Mouse (Mus musculus): ENCODE measurements around the gene Polr1d. TPM values are rescaled to one million over a fixed set of nuclear protein-coding genes. Genes with fewer than 3 reads are reported as not detected.
A peak's percentile ranks its signal among the peaks of the same experiment; 100 is the strongest.

The Polr1d gene
- polyA plus RNA-seq, 1 experiment from 2014 or later, result 114 TPM

DNA sequence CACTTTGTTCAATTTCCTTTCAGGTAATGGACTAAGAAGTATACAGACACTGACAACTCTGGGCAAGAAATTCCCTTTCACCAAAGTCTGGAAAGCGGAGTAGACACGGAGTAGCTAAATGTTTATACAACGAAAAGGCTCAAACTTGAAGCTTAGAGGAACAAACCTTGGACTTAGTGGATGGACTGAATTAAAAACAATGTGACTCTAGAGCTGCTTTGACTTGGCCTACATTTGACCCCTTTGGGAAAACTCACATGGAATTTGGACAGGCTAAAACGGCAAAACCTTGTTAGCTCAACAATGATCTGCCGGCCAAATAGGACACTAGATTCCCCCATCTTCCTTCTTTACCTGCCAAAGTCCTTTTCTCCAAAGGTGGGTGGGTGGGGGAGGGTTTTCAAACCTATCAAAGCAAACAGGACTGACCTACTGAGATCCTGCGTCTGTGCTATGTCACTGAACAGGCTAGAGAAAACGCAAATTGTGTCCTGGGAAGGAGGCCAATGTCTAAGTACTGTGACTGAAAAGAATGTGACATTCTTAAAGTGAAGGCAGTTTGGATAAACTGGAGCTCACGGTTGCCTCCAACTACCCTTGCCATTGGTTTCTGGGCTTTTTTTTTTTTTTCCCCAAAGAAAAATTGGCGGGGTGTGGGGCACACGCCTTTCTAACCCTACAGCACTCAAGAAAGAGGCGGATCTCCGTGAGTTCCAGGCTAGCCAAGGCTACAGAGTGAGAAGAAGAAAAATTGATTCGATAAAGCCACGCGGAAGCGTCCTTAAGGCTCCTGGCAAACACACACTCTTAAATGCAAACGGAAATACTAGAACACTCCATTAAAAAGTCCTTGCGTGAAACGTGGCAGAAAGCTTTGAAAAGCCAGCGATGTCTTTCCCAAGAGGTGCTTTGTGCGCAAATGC lies 1.5 kb upstream of the Polr1d start:
- no peak for ATAC-seq (replicated peaks)
- Histone ChIP-seq H3K9me3 (no peaks in the 10 kb centered on the region), H3K36me3 (no peaks in the 10 kb centered on the region), H3K9ac (replicated peaks) (peak overlapping the region; percentile 61), H3K27ac (replicated peaks) (peak overlapping the region; percentile 93), H3K27me3 (no peaks in the 10 kb centered on the region), H3K4me3 (peak overlapping the region; percentile 82), H3K4me2 (replicated peaks) (peak overlapping the region; percentile 86), H3K4me1 (peaks cover 21% of the 10 kb centered on the region)
- 16% methylated on average over 21 of the region's 21 CpGs for WGBS

GRCm38 (mm10) chr5:147076026-147076798 lies 638 bp upstream of the Polr1d start, which contains the start of gene Lnx2:
Gene Lnx2 (minus strand): TSS chr5:147076586.
- ATAC-seq (replicated peaks), result peak; percentile 99
- peak within 1 kb of the TSS; percentile 73 for H3K9ac ChIP-seq (replicated peaks)
- peak within 1 kb of the TSS; percentile 82 for H3K4me3 ChIP-seq
- H3K36me3 ChIP-seq, result no peaks in the 10 kb centered on the region
- H3K27me3 ChIP-seq, result no peaks in the 10 kb centered on the region
- H3K4me1 ChIP-seq, result peaks cover 21% of the 10 kb centered on the region
- H3K27ac ChIP-seq (replicated peaks), result peak within 1 kb of the TSS; percentile 93
- no peaks in the 10 kb centered on the region for H3K9me3 ChIP-seq
- under 1% methylated on average over 65 of the region's 65 CpGs for WGBS
- H3K4me2 ChIP-seq (replicated peaks), result peak within 1 kb of the TSS; percentile 86

DNA sequence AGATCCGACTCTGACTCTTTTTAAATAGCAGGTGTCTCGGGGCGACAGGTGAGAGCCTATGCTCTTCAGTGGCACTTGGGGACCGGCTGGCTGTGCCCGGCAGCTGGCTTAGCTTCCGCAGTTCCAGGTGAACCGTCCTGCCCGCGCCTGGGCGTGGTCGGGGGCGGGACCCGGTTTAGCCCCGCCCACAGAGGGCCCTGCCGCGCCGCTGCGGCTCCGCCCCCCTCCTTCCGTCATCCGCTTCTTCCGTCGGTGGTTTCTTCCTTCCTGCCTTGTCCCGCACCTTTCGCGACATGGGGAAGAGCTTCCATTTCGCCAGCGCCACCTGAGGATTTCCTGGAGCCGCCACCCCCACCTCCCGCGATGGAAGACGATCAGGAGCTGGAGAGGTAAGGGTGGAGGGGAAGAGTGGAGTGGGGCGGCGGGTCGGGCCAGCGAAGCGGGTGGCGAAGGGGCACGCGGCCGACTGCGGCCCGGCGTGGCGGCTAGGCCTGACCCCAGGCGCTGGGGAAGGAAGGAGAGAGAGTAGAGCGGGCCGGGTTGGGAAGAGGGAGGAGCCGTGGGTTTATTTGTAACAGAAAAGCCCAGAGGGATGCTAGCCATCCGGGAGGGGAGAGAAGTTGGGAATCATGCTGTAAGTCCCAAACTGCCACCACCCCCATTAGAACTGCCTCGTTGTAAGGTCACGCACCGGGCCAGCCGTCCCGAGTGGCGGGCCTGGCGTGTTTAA lies 620 bp downstream of the Polr1d start:
- H3K4me1 ChIP-seq, result peaks cover 21% of the 10 kb centered on the region
- no peaks in the 10 kb centered on the region for H3K9me3 ChIP-seq
- ATAC-seq (replicated peaks), result peak; percentile 69
- peak overlapping the region; percentile 73 for H3K9ac ChIP-seq (replicated peaks)
- H3K36me3 ChIP-seq, result no peaks in the 10 kb centered on the region; the same call in 1 of the 2 replicates
- peak overlapping the region; percentile 86 for H3K4me2 ChIP-seq (replicated peaks)
- H3K4me3 ChIP-seq, result peak overlapping the region; percentile 82
- H3K27ac ChIP-seq (replicated peaks), result peak overlapping the region; percentile 93
- H3K27me3 ChIP-seq, result no peaks in the 10 kb centered on the region
- under 1% methylated on average over 57 of the region's 57 CpGs for WGBS

DNA sequence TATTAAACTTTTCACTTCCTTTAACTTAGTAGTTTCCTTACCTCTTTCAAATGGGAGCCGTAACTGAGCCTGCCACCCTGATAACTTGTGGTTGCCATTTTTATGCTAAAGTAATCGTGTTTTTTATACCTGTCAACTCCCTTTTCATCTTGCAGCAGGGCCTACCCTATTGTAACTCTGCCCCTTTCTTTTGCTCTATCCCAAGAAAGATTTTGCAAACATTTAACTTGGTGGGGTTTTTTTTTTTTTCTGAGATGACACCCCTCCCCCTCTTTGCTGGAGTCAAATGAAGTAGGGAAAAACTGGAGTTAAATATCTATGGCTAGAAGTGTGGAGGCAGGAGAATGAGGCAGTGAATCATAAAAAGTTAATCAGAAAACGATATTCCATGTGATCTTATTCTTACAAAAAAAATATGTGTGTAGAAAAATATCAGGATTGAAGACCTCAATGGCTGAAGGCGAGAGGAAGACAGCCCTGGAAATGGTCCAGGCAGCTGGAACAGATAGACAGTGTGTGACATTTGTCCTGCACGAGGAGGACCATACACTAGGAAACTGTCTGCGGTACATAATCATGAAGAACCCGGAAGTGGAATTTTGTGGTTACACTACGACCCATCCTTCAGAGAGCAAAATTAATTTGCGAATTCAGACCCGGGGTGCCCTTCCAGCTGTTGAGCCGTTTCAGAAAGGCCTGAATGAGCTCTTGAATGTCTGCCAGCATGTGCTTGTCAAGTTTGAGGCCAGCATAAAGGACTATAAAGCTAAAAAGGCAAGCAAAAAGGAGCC lies 1.5 kb downstream of the Polr1d start:
- Histone ChIP-seq H3K4me2 (replicated peaks) (peak overlapping the region; percentile 86), H3K27ac (replicated peaks) (no peak overlapping the region), H3K9ac (replicated peaks) (peak overlapping the region; percentile 73), H3K4me1 (peaks cover 21% of the 10 kb centered on the region), H3K27me3 (no peaks in the 10 kb centered on the region), H3K4me3 (peak overlapping the region; percentile 82), H3K36me3 (no peaks in the 10 kb centered on the region; the same call in 1 of the 2 replicates), H3K9me3 (no peaks in the 10 kb centered on the region)
- WGBS, result 40% methylated on average over 11 of the region's 11 CpGs
- no peak for ATAC-seq (replicated peaks)

DNA sequence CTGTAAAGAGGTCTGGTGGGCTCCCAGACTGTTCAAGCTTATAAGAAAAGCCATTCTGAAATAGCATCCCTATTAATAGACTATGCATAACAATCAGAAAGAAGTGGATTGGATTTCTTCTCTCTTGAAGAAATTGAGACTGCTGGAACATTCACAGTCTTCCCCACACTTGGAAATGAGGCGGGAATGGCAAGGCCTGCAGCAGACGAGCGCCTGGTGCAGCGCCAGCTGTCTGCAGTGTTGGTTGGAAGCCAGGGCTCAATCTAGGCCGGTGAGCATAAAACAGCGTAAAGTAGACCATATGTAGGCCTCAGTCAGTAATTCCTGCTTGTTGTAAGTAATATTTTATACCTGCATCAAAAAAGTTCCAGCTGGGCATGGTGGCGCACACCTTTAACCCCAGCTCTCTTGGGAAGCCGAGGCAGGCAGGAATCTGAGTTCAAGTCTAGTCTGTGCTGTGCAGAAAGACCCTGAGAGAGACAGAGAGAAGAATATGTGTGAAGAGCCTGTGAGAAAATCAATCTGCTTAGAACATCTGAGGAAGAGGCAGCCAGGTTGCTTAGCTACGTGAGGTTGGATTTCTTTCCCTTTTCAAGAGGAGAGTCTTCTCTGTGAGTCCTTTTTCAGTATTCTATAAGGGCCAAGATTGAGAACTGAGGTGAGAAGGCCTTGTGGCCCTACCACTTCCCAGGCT lies 8.5 kb downstream of the Polr1d start:
- peak overlapping the region; percentile 88 for H3K27ac ChIP-seq (replicated peaks)
- H3K27me3 ChIP-seq, result no peaks in the 10 kb centered on the region
- no peak overlapping the region for H3K9ac ChIP-seq (replicated peaks)
- no peaks in the 10 kb centered on the region for H3K9me3 ChIP-seq
- H3K36me3 ChIP-seq, result no peaks in the 10 kb centered on the region; the same call in 1 of the 2 replicates
- no peak overlapping the region for H3K4me2 ChIP-seq (replicated peaks)
- H3K4me1 ChIP-seq, result peaks cover 24% of the 10 kb centered on the region
- H3K4me3 ChIP-seq, result no peak overlapping the region
- 51% methylated on average over 9 of the region's 9 CpGs for WGBS
- ATAC-seq (replicated peaks), result peak; percentile 85

DNA sequence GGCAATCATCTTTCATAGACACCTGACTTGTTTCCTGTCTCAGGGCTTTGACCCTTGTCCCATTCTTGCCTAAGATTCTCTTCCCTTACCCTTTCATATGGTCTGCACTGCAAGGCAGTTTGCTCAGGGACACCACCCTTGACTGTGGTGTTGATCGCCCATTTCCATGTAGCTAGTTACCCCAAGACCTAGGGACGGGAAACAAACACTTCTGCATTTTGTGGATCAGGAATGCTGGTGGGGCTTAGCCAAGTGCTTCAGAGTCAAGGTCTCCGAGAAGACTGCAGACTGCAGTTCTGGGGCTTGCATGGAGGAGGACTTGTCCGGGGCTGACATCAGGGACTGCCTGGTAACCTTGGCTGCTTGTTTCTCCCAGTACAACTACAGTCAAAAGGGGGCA lies 10.0 kb downstream of the Polr1d start:
- H3K9me3 ChIP-seq, result no peaks in the 10 kb centered on the region
- H3K4me3 ChIP-seq, result no peak overlapping the region
- no peaks in the 10 kb centered on the region for H3K36me3 ChIP-seq
- no peak for ATAC-seq (replicated peaks)
- H3K9ac ChIP-seq (replicated peaks), result no peak overlapping the region
- no peaks in the 10 kb centered on the region for H3K27me3 ChIP-seq
- H3K27ac ChIP-seq (replicated peaks), result peak overlapping the region; percentile 88; the same call in 1 of the 2 replicates
- peaks cover 24% of the 10 kb centered on the region for H3K4me1 ChIP-seq
- H3K4me2 ChIP-seq (replicated peaks), result no peak overlapping the region
- 91% methylated on average over 4 of the region's 4 CpGs for WGBS

DNA sequence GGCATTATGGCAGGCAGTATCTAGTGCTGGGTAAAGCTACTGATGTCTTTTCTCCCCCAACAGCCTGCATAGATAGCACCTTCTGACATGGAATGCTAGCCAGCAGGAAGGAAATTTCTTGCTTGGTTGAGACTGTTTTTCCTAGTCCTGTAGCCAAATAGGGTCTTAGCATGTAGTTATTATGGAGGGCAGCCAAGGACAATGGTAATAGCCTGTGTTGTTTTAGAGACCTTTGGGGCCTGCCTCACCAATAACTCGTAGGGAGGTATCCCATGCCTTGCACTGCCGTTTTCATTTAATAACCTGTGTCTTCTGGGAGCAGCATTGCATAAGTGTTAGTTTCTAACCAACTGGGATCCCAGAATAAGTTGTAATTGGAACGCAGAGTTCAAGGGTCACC lies 13.0 kb downstream of the Polr1d start:
- Histone ChIP-seq H3K27ac (replicated peaks) (peak overlapping the region; percentile 80), H3K4me3 (no peak overlapping the region), H3K27me3 (no peaks in the 10 kb centered on the region), H3K36me3 (no peaks in the 10 kb centered on the region), H3K9me3 (no peaks in the 10 kb centered on the region), H3K9ac (replicated peaks) (no peak overlapping the region), H3K4me1 (peaks cover 16% of the 10 kb centered on the region), H3K4me2 (replicated peaks) (no peak overlapping the region)
- WGBS, result 86% methylated on average over 3 of the region's 3 CpGs
- no peak for ATAC-seq (replicated peaks)

GRCm38 (mm10) chr5:147090256-147090963 lies 13.6 kb downstream of the Polr1d start:
- H3K9me3 ChIP-seq, result no peaks in the 10 kb centered on the region
- H3K27me3 ChIP-seq, result no peaks in the 10 kb centered on the region
- H3K36me3 ChIP-seq, result no peaks in the 10 kb centered on the region
- ATAC-seq (replicated peaks), result peak; percentile 81; the same call in 1 of the 2 replicates
- no peak overlapping the region for H3K4me3 ChIP-seq
- no peak overlapping the region for H3K4me2 ChIP-seq (replicated peaks)
- WGBS, result 74% methylated on average over 11 of the region's 11 CpGs
- H3K9ac ChIP-seq (replicated peaks), result no peak overlapping the region
- peak overlapping the region; percentile 80 for H3K27ac ChIP-seq (replicated peaks)
- H3K4me1 ChIP-seq, result peaks cover 10% of the 10 kb centered on the region

GRCm38 (mm10) chr5:147092448-147092847 lies 15.6 kb downstream of the Polr1d start:
- no peaks in the 10 kb centered on the region for H3K36me3 ChIP-seq
- 95% methylated on average over 7 of the region's 7 CpGs for WGBS
- H3K9ac ChIP-seq (replicated peaks), result no peak overlapping the region
- H3K27me3 ChIP-seq, result no peaks in the 10 kb centered on the region
- H3K27ac ChIP-seq (replicated peaks), result no peak overlapping the region
- H3K4me1 ChIP-seq, result peaks cover 3% of the 10 kb centered on the region
- H3K4me3 ChIP-seq, result no peak overlapping the region
- H3K9me3 ChIP-seq, result no peaks in the 10 kb centered on the region
- no peak for ATAC-seq (replicated peaks)
- H3K4me2 ChIP-seq (replicated peaks), result no peak overlapping the region

GRCm38 (mm10) chr5:147094296-147094695 lies 17.4 kb downstream of the Polr1d start:
- Histone ChIP-seq H3K9ac (replicated peaks) (no peak overlapping the region), H3K4me3 (no peak overlapping the region), H3K27me3 (no peaks in the 10 kb centered on the region), H3K4me1 (peaks cover 1% of the 10 kb centered on the region), H3K9me3 (no peaks in the 10 kb centered on the region), H3K36me3 (no peaks in the 10 kb centered on the region), H3K27ac (replicated peaks) (no peak overlapping the region), H3K4me2 (replicated peaks) (no peak overlapping the region)
- 91% methylated on average over 6 of the region's 6 CpGs for WGBS
- ATAC-seq (replicated peaks), result no peak
